9 mouse cellular contexts compared by ENCODE assay signal in the genomic region with DNA sequence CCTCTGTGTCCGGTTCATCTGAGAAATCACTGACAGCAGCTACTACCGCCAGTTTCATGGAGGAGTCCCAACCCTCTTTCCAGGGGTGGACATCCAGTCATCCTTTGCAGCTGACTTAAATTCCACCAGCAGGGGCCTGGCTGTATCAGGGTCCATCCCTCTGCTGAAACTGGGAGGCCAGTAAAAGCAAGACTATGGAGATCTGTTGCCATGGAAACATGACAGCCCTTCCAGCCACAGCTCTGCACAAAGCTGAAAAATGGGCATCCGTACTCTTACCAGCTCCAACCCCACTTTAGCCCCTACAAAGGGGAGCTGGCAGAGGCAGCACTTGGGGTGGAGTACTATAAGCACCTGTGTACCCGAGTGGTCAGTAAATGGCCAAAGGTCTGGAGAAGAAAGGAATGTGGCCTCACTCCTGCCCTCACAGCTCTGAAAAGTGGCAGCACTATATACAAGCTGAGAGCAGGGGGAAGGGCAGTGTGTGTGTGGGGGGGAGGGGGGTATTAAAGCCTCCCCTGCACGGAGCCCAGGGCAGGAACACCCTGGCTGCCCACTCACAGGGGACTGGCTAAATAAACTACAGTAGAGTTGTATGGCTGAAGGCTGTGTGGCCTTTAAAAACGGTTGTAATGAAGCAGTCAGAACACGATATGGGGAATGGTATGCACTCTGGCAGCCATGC. TPM values are rescaled to one million over a fixed set of nuclear protein-coding genes. Genes with fewer than 3 reads are reported as not detected.
A peak's percentile ranks its signal among the peaks of the same experiment; 100 is the strongest.
DNase-seq lines count a peak whose midpoint lies in the region; ATAC-seq lines count a peak whose summit lies in the region.
"Had no signal": no experiment of that assay in that cellular context is flagged by ENCODE, and none has a peak within 500 bp of the region (broad histone marks: within the 10 kb centered on the region; RNA-seq: fewer than 3 reads in every experiment).

No protein-coding gene starts in this region.

- WGBS in heart, embryonic 13.5 days: 39% methylated on average over 7 of the region's 7 CpGs
- WGBS in hindbrain, embryonic 10.5 days: 21% methylated on average over 7 of the region's 7 CpGs
- WGBS in midbrain, embryonic 14.5 days: 13% methylated on average over 7 of the region's 7 CpGs

- H3K36me3 ChIP-seq in heart, embryonic 13.5 days: peaks cover 24% of the 10 kb centered on the region
- H3K36me3 ChIP-seq in hindbrain, embryonic 10.5 days: peaks cover 27% of the 10 kb centered on the region
- peaks cover 18% of the 10 kb centered on the region; the same call in 1 of the 2 replicates for H3K36me3 ChIP-seq in midbrain, embryonic 14.5 days (ENCODE audit: control insufficient read depth, insufficient read depth, low read length)

- no peak for ATAC-seq in heart, embryonic 13.5 days (ENCODE audit: extremely low read depth, insufficient number of reproducible peaks, low FRiP score, low TSS enrichment)
- ATAC-seq in midbrain, embryonic 14.5 days (ENCODE audit: low FRiP score, low TSS enrichment): peak; percentile 55; the same call in 1 of the 2 replicates

- no peaks in the 10 kb centered on the region for H3K27me3 ChIP-seq in heart, embryonic 13.5 days (replicated peaks)
- H3K27me3 ChIP-seq in hindbrain, embryonic 10.5 days (ENCODE audit: insufficient read depth, poor library complexity, severe bottlenecking): no peaks in the 10 kb centered on the region
- no peaks in the 10 kb centered on the region for H3K27me3 ChIP-seq in midbrain, embryonic 14.5 days (ENCODE audit: control insufficient read depth, insufficient read depth, low read length)
- H3K27me3 ChIP-seq: CH12.LX had no signal

- peak overlapping the region; percentile 71 for H3K27ac ChIP-seq in heart, embryonic 13.5 days (replicated peaks)
- H3K27ac ChIP-seq in hindbrain, embryonic 10.5 days: peak overlapping the region; percentile 74
- H3K27ac ChIP-seq in midbrain, embryonic 14.5 days (replicated peaks; ENCODE audit: low read depth, low read length): peak overlapping the region; percentile 66

- peak overlapping the region; percentile 12; the same call in 1 of the 2 replicates for H3K9ac ChIP-seq in heart, embryonic 13.5 days
- 0 out of 2 replicates have a peak overlapping the region, but pooled peaks have one; percentile 4 for H3K9ac ChIP-seq in midbrain, embryonic 14.5 days (replicated peaks; ENCODE audit: low read length)

- DNase-seq in heart, postnatal 4 days: no peak
- peak; percentile 66 for DNase-seq in brain, adult 2 months (ENCODE audit: low read depth, low spot score)
- DNase-seq in hindbrain, embryonic 10.5 days (ENCODE audit: low spot score): peak; percentile 44
- DNase-seq in midbrain, embryonic 14.5 days: peak; percentile 79
- DNase-seq in layer of hippocampus, adult 11-12 months (ENCODE audit: low spot score): no peak
- DNase-seq in thymus, postnatal 4 days: no peak
- no peak for DNase-seq in gastrocnemius, adult 8-10 months (ENCODE audit: low spot score in 2 of 2)

- no peak overlapping the region for H3K4me3 ChIP-seq in heart, embryonic 13.5 days
- no peak overlapping the region for H3K4me3 ChIP-seq in hindbrain, embryonic 10.5 days
- H3K4me3 ChIP-seq in midbrain, embryonic 14.5 days (replicated peaks; ENCODE audit: low read depth, low read length): no peak overlapping the region

- H3K9me3 ChIP-seq in heart, embryonic 13.5 days: no peaks in the 10 kb centered on the region
- H3K9me3 ChIP-seq in hindbrain, embryonic 10.5 days: no peaks in the 10 kb centered on the region
- H3K9me3 ChIP-seq in midbrain, embryonic 14.5 days (ENCODE audit: control insufficient read depth, low read length): no peaks in the 10 kb centered on the region

- peaks cover 83% of the 10 kb centered on the region for H3K4me1 ChIP-seq in heart, embryonic 13.5 days
- H3K4me1 ChIP-seq in hindbrain, embryonic 10.5 days (replicated peaks): peaks cover 42% of the 10 kb centered on the region
- H3K4me1 ChIP-seq in midbrain, embryonic 14.5 days (ENCODE audit: control insufficient read depth, insufficient read depth, low read length): peaks cover 23% of the 10 kb centered on the region

- peak overlapping the region; percentile 13; the same call in 1 of the 2 replicates for H3K4me2 ChIP-seq in heart, embryonic 13.5 days
- peak overlapping the region; percentile 15; the same call in 1 of the 2 replicates for H3K4me2 ChIP-seq in midbrain, embryonic 14.5 days (ENCODE audit: low read length)

RNA-seq across cellular contexts. Expression of gene Fam53b, which starts 32.4 kb away (rescaled TPM):
- 12.5 and 15.7 TPM in 2 replicates for polyA plus RNA-seq in heart, embryonic 13.5 days (2015; fragmentation: Nextera tagmentation; extraction: Ambion mirVana)
- 10 to 100 TPM; 29.6 to 38.3 TPM for total RNA-seq in heart, postnatal 4 days (2021)
- polyA plus RNA-seq in hindbrain, embryonic 10.5 days (2016; fragmentation: Nextera tagmentation; extraction: Ambion mirVana): 25.5 and 27.7 TPM in 2 replicates
- 9.3 and 15.5 TPM in 2 replicates for polyA plus RNA-seq in midbrain, embryonic 14.5 days (2014; fragmentation: Nextera tagmentation; extraction: Ambion mirVana)
- 10 to 100 TPM; 17.4 to 31.8 (median 21.1) TPM for total RNA-seq in gastrocnemius, adult 8-10 months (2022)

Comparison
In these comparisons a context has a peak if more than half of its experiments do, and no peak if none do; other contexts are left out.
1. DNase-seq: peak in brain, adult 2 months (single experiment), hindbrain, embryonic 10.5 days (single experiment) and midbrain, embryonic 14.5 days (single experiment); none in heart, postnatal 4 days (single experiment), layer of hippocampus, adult 11-12 months (single experiment), thymus, postnatal 4 days (single experiment) and gastrocnemius, adult 8-10 months (0 of 2).
2. Peak in every context shown above with its lines, with median percentiles within 50 percentile points of each other: H3K27ac ChIP-seq.